Mouse (Mus musculus) adrenal gland, postnatal 14 days (tissue): ENCODE measurements at regions not wholly inside any gene's neighbourhood (a gene's known extent, or its start where the extent isn't known, plus 50 kb on each side); places are given as distances from the start of the nearest gene placed in this dataset.

ENCODE experiments used
- DNase-seq: peaks from one replicate; pipeline ENCODE4 v3.0.0; 2021; ENCODE audit warnings: mixed read lengths

GRCm38 (mm10) chr8:103370394-103370793 lies 585.0 kb upstream of the Cdh11 start:
- no peak for DNase-seq

- DNase-seq: no peak
Measured at GRCm38 (mm10) chr8:103373007-103373406, 587.6 kb upstream of the Cdh11 start.

- DNase-seq: no peak
Measured at GRCm38 (mm10) chr8:103374151-103374550, 588.7 kb upstream of the Cdh11 start.

GRCm38 (mm10) chr8:103378545-103378944 lies 593.1 kb upstream of the Cdh11 start:
- DNase-seq: no peak

GRCm38 (mm10) chr8:103381575-103381974 lies 596.1 kb upstream of the Cdh11 start:
- no peak for DNase-seq

GRCm38 (mm10) chr8:103391359-103391758 lies 605.9 kb upstream of the Cdh11 start:
- no peak for DNase-seq

- DNase-seq: no peak
Measured at GRCm38 (mm10) chr8:103395316-103395715, 609.9 kb upstream of the Cdh11 start.

- DNase-seq: no peak
Measured at GRCm38 (mm10) chr8:103398179-103398578, 612.7 kb upstream of the Cdh11 start.

- no peak for DNase-seq
Measured at GRCm38 (mm10) chr8:103399466-103399865, 614.0 kb upstream of the Cdh11 start.

GRCm38 (mm10) chr8:103400143-103400542 lies 614.7 kb upstream of the Cdh11 start:
- DNase-seq: no peak

GRCm38 (mm10) chr8:103402731-103403130 lies 617.3 kb upstream of the Cdh11 start:
- no peak for DNase-seq

GRCm38 (mm10) chr8:103403826-103404225 lies 618.4 kb upstream of the Cdh11 start:
- DNase-seq: no peak

- no peak for DNase-seq
Measured at GRCm38 (mm10) chr8:103405787-103406186, 620.3 kb upstream of the Cdh11 start.

- DNase-seq: peak; percentile 26
Measured at GRCm38 (mm10) chr8:103406921-103407320, 621.5 kb upstream of the Cdh11 start.

GRCm38 (mm10) chr8:103407631-103408030 lies 622.2 kb upstream of the Cdh11 start:
- DNase-seq: peak; percentile 39

- DNase-seq: no peak
Measured at GRCm38 (mm10) chr8:103408411-103408810, 623.0 kb upstream of the Cdh11 start.

GRCm38 (mm10) chr8:103409121-103409551 lies 623.7 kb upstream of the Cdh11 start:
- no peak for DNase-seq

- no peak for DNase-seq
Measured at GRCm38 (mm10) chr8:103412731-103413130, 627.3 kb upstream of the Cdh11 start.

- DNase-seq: peak; percentile 20
Measured at GRCm38 (mm10) chr8:103413589-103414575, 628.4 kb upstream of the Cdh11 start.

GRCm38 (mm10) chr8:103422313-103422973 lies 637.0 kb upstream of the Cdh11 start:
- no peak for DNase-seq

- no peak for DNase-seq
Measured at GRCm38 (mm10) chr8:103425967-103426366, 640.5 kb upstream of the Cdh11 start.

- no peak for DNase-seq
Measured at GRCm38 (mm10) chr8:103430874-103431492, 645.5 kb upstream of the Cdh11 start.
